9 mouse cellular contexts compared by ENCODE assay signal in the genomic region with DNA sequence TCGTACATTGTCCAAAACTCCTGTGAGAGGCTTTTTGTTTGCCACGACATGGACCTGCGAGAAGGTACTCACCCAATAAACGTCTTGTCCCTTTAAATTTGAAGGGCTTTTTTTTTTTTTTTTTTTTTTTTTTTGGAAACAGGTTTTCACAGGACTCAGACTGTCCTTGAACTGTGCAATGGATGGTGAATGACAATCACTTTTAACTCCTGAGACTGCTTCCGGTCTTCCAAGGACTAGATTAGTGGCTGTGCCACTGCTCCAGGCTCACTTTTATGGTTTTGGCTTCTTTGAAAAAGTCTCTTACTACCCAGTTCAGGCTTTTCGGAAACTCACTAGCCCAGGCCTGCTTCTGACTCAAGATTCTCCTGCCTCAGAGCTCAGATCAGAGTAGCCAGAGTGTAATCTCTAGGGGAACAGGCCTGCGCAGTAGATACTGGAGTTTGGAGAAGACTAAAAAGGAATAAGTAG. TPM values are rescaled to one million over a fixed set of nuclear protein-coding genes. Genes with fewer than 3 reads are reported as not detected.
DNase-seq lines count a peak whose midpoint lies in the region; ATAC-seq and TF ChIP-seq lines count a peak whose summit lies in the region.
"Had no signal": no experiment of that assay in that cellular context is flagged by ENCODE, and none has a peak within 500 bp of the region (broad histone marks: within the 10 kb centered on the region; RNA-seq: fewer than 3 reads in every experiment).

No protein-coding gene starts in this region.

- H3K79me2 ChIP-seq in C2C12 (ENCODE audit: control insufficient read depth, insufficient read depth), result peaks cover 32% of the 10 kb centered on the region

- TF ChIP-seq CTCF in C2C12 (IDR thresholded peaks at IDR 0.05; ENCODE audit: control insufficient read depth, insufficient read depth, insufficient read length), result no peak
- TF ChIP-seq CTCF in heart, postnatal 0 days (IDR thresholded peaks at IDR 0.05; ENCODE audit: low read depth), result no peak

- H3K27ac ChIP-seq in embryonic facial prominence, embryonic 11.5 days (replicated peaks; ENCODE audit: low read depth, low read length), result no peak overlapping the region
- peak overlapping the region; percentile 91 for H3K27ac ChIP-seq in heart, postnatal 0 days (ENCODE audit: low read depth)
- no peak overlapping the region for H3K27ac ChIP-seq in neural tube, embryonic 14.5 days (ENCODE audit: low read depth, low read length)

- 20% methylated on average over 7 of the region's 7 CpGs for WGBS in embryonic facial prominence, embryonic 11.5 days
- WGBS in heart, postnatal 0 days, result 15% methylated on average over 7 of the region's 7 CpGs
- 21% methylated on average over 7 of the region's 7 CpGs for WGBS in neural tube, embryonic 14.5 days

- H3K9me3 ChIP-seq in embryonic facial prominence, embryonic 11.5 days (replicated peaks; ENCODE audit: control insufficient read depth, low read length), result no peaks in the 10 kb centered on the region
- H3K9me3 ChIP-seq in heart, postnatal 0 days (replicated peaks; ENCODE audit: control insufficient read depth, low read length), result no peaks in the 10 kb centered on the region; the same call in 1 of the 2 replicates
- H3K9me3 ChIP-seq in neural tube, embryonic 14.5 days (ENCODE audit: control insufficient read depth, low read length), result no peaks in the 10 kb centered on the region

- H3K36me3 ChIP-seq in C2C12 (ENCODE audit: control insufficient read depth, insufficient read depth), result peaks cover 24% of the 10 kb centered on the region
- no peaks in the 10 kb centered on the region for H3K36me3 ChIP-seq in embryonic facial prominence, embryonic 11.5 days (replicated peaks; ENCODE audit: control insufficient read depth, insufficient read depth, low read depth, low read length)
- peaks cover 23% of the 10 kb centered on the region for H3K36me3 ChIP-seq in heart, postnatal 0 days (replicated peaks; ENCODE audit: control insufficient read depth, insufficient read depth, low read length)
- no peaks in the 10 kb centered on the region for H3K36me3 ChIP-seq in neural tube, embryonic 14.5 days (ENCODE audit: control insufficient read depth, insufficient read depth, low read length)

- no peak; the same call in 1 of the 2 replicates for ATAC-seq in embryonic facial prominence, embryonic 11.5 days (replicated peaks; ENCODE audit: insufficient number of reproducible peaks, low FRiP score, low TSS enrichment, low read depth)
- ATAC-seq in heart, postnatal 0 days (ENCODE audit: insufficient read depth, low read depth), result peak; percentile 72
- ATAC-seq in neural tube, embryonic 14.5 days (ENCODE audit: low read depth), result 0 out of 2 replicates have a peak, but pooled peaks have one; percentile 18

- peak overlapping the region; percentile 23; the same call in 1 of the 2 replicates for H3K4me2 ChIP-seq in embryonic facial prominence, embryonic 11.5 days (ENCODE audit: low read depth, low read length)
- peak overlapping the region; percentile 65 for H3K4me2 ChIP-seq in heart, postnatal 0 days (ENCODE audit: low read depth, low read length)
- H3K4me2 ChIP-seq in neural tube, embryonic 14.5 days (ENCODE audit: low read depth, low read length), result peak overlapping the region; percentile 49

- peak overlapping the region; percentile 39 for H3K9ac ChIP-seq in embryonic facial prominence, embryonic 11.5 days (replicated peaks; ENCODE audit: low read length)
- H3K9ac ChIP-seq in heart, postnatal 0 days (replicated peaks; ENCODE audit: low read depth, low read length), result peak overlapping the region; percentile 81
- H3K9ac ChIP-seq in neural tube, embryonic 14.5 days (replicated peaks; ENCODE audit: low read depth, low read length), result no peak overlapping the region; the same call in 1 of the 2 replicates

- DNase-seq in cerebellum, adult 9-10 months, result peak; percentile 26
- DNase-seq in cerebellum, postnatal 14 days, result no peak
- no peak for DNase-seq in embryonic facial prominence, embryonic 11.5 days (ENCODE audit: low spot score)
- peak; percentile 39 for DNase-seq in heart, postnatal 0 days (ENCODE audit: low spot score)
- DNase-seq in liver, result peak; percentile 11
- no peak for DNase-seq in layer of hippocampus, adult 9-10 months (ENCODE audit: low spot score)

- H3ac ChIP-seq in C2C12 (ENCODE audit: control insufficient read depth, insufficient read length, low read depth), result no peak overlapping the region

- peak overlapping the region; percentile 52 for H3K4me3 ChIP-seq in C2C12 (ENCODE audit: insufficient read depth, poor library complexity, severe bottlenecking)
- peak overlapping the region; percentile 48 for H3K4me3 ChIP-seq in embryonic facial prominence, embryonic 11.5 days (ENCODE audit: low read depth, low read length)
- peak overlapping the region; percentile 72 for H3K4me3 ChIP-seq in heart, postnatal 0 days (ENCODE audit: low read depth, low read length)
- H3K4me3 ChIP-seq in neural tube, embryonic 14.5 days (ENCODE audit: low read depth, low read length), result peak overlapping the region; percentile 43

- peaks cover 14% of the 10 kb centered on the region for H3K79me3 ChIP-seq in C2C12 (ENCODE audit: low read depth)

- no peak for TF ChIP-seq EP300 in heart, postnatal 0 days (IDR thresholded peaks at IDR 0.05; ENCODE audit: low read depth)

- 0 out of 2 replicates have a peak, but pooled peaks cover 2% of the 10 kb centered on the region for H3K4me1 ChIP-seq in embryonic facial prominence, embryonic 11.5 days (ENCODE audit: control insufficient read depth, insufficient read depth, low read length)
- H3K4me1 ChIP-seq in heart, postnatal 0 days (ENCODE audit: control insufficient read depth, insufficient read depth), result peaks cover 6% of the 10 kb centered on the region
- H3K4me1 ChIP-seq in neural tube, embryonic 14.5 days (ENCODE audit: control insufficient read depth, insufficient read depth, low read length), result no peaks in the 10 kb centered on the region

- no peaks in the 10 kb centered on the region for H3K27me3 ChIP-seq in C2C12 (ENCODE audit: control insufficient read depth, insufficient read depth, insufficient read length)
- no peaks in the 10 kb centered on the region for H3K27me3 ChIP-seq in embryonic facial prominence, embryonic 11.5 days (ENCODE audit: control insufficient read depth, insufficient read depth, low read length)
- no peaks in the 10 kb centered on the region for H3K27me3 ChIP-seq in heart, postnatal 0 days (ENCODE audit: control insufficient read depth, insufficient read depth, low read length)
- H3K27me3 ChIP-seq in neural tube, embryonic 14.5 days (ENCODE audit: control insufficient read depth, insufficient read depth, low read length), result no peaks in the 10 kb centered on the region

TF ChIP-seq in C2C12, 6 proteins besides CTCF, POLR2A, EP300 and RAD21:
- TF ChIP-seq MYOD1 (IDR thresholded peaks at IDR 0.05; ENCODE audit: control insufficient read depth, insufficient read length, low read depth), result no peak
- no peak for TF ChIP-seq MAX (IDR thresholded peaks at IDR 0.05)
- no peak for TF ChIP-seq MYOG (IDR thresholded peaks at IDR 0.05; ENCODE audit: control insufficient read depth, extremely low read depth, insufficient read length)
- no peak for TF ChIP-seq USF1 (IDR thresholded peaks at IDR 0.05; ENCODE audit: low read depth)
- TF ChIP-seq FOSL1 (IDR thresholded peaks at IDR 0.05; ENCODE audit: insufficient read depth, low read length, poor library complexity, severe bottlenecking), result no peak
- no peak for TF ChIP-seq CEBPB (IDR thresholded peaks at IDR 0.05; ENCODE audit: low read depth)

RNA-seq across cellular contexts. Expression of gene Pttg1, which starts 0.4 kb away (rescaled TPM):
- 168 TPM for polyA plus RNA-seq in C2C12 (2012; fragmentation: generic; extraction: Trizol)
- 98.7 and 106 TPM in 2 replicates for polyA plus RNA-seq in embryonic facial prominence, embryonic 11.5 days (2014; fragmentation: Nextera tagmentation; extraction: Ambion mirVana)
- 78.1 and 88.3 TPM in 2 replicates for total RNA-seq in heart, postnatal 0 days (2014; rRNA removed; ENCODE audit: low replicate concordance)
- 179 and 190 TPM in 2 replicates for polyA plus RNA-seq in heart, postnatal 0 days (2015; fragmentation: Nextera tagmentation; extraction: Ambion mirVana)
- 36.1 and 40.3 TPM in 2 replicates for polyA plus RNA-seq in neural tube, embryonic 14.5 days (2014; fragmentation: Nextera tagmentation; extraction: Ambion mirVana)

RNA-seq across cellular contexts. Expression of gene Slu7, which starts 7.1 kb away (rescaled TPM):
- polyA plus RNA-seq in C2C12 (2012; fragmentation: generic; extraction: Trizol), result 11.0 TPM
- polyA plus RNA-seq in embryonic facial prominence, embryonic 11.5 days (2014; fragmentation: Nextera tagmentation; extraction: Ambion mirVana), result 62.2 and 68.5 TPM in 2 replicates
- 7.2 and 8.0 TPM in 2 replicates for total RNA-seq in heart, postnatal 0 days (2014; rRNA removed; ENCODE audit: low replicate concordance)
- polyA plus RNA-seq in heart, postnatal 0 days (2015; fragmentation: Nextera tagmentation; extraction: Ambion mirVana), result 31.7 and 36.0 TPM in 2 replicates
- 64.2 and 65.2 TPM in 2 replicates for polyA plus RNA-seq in neural tube, embryonic 14.5 days (2014; fragmentation: Nextera tagmentation; extraction: Ambion mirVana)

RNA-seq across cellular contexts. Expression of gene C1qtnf2, which starts 47.6 kb away (rescaled TPM):
- 0.09 TPM for polyA plus RNA-seq in C2C12 (2012; fragmentation: generic; extraction: Trizol)
- polyA plus RNA-seq in embryonic facial prominence, embryonic 11.5 days (2014; fragmentation: Nextera tagmentation; extraction: Ambion mirVana), result 2.2 and 2.9 TPM in 2 replicates
- total RNA-seq in heart, postnatal 0 days (2014; rRNA removed; ENCODE audit: low replicate concordance), result 6.3 and 14.3 TPM in 2 replicates
- polyA plus RNA-seq in heart, postnatal 0 days (2015; fragmentation: Nextera tagmentation; extraction: Ambion mirVana), result 13.9 and 14.0 TPM in 2 replicates
- polyA plus RNA-seq in neural tube, embryonic 14.5 days (2014; fragmentation: Nextera tagmentation; extraction: Ambion mirVana), result 3.6 and 13.2 TPM in 2 replicates
- polyA plus RNA-seq: Patski had no signal

Comparison
In these comparisons a context has a peak if more than half of its experiments do, and no peak if none do; other contexts are left out.
1. DNase-seq: peak in cerebellum, adult 9-10 months (single experiment), heart, postnatal 0 days (single experiment) and liver (single experiment); none in cerebellum, postnatal 14 days (0 of 2), embryonic facial prominence, embryonic 11.5 days (single experiment) and layer of hippocampus, adult 9-10 months (single experiment).
2. Peak in every context shown above with its lines, with median percentiles within 50 percentile points of each other: H3K4me3 ChIP-seq and H3K4me2 ChIP-seq.